Mouse (Mus musculus): Measurements from ENCODE around the gene Htt. TPM values are rescaled to one million over a fixed set of nuclear protein-coding genes. Genes with fewer than 3 reads are reported as not detected.

The Htt gene
- polyA plus RNA-seq, 1 experiment from 2014 or later, result 10.1 TPM

DNA sequence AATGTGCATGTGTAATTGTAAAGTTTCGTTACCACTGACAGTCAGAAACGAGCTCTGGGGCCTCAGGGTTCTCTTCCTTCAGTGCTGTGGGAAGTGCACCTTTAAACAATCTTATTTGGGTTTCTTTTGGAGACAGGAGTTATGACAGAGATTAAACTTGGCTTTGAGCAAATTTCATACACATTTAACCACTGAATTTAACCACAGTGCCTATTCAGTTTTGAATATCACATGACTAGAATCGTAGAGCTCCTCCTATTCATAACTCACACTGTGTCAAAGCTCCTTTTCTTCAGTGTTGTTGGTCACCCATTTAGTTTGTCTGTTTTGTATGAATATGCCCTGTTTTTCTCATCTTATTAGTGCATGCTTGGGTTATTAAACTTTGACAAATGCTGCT, 10.3 kb downstream of the Htt start:
- no peak for ATAC-seq (ENCODE audit: low read depth)
- Histone ChIP-seq H3K9me3 (ENCODE audit: control insufficient read depth, low read length) (no peaks in the 10 kb centered on the region), H3K27ac (ENCODE audit: low read length) (no peak overlapping the region), H3K4me2 (ENCODE audit: low read depth, low read length) (no peak overlapping the region), H3K36me3 (ENCODE audit: control insufficient read depth, insufficient read depth, low read length) (no peaks in the 10 kb centered on the region), H3K9ac (ENCODE audit: low read length) (no peak overlapping the region), H3K27me3 (ENCODE audit: control insufficient read depth, insufficient read depth, low read depth, low read length) (no peaks in the 10 kb centered on the region), H3K4me1 (replicated peaks; ENCODE audit: control insufficient read depth, insufficient read depth, low read length) (no peaks in the 10 kb centered on the region), H3K4me3 (ENCODE audit: low read length) (no peak overlapping the region)
- WGBS, result 82% methylated on average over 3 of the region's 3 CpGs

DNA sequence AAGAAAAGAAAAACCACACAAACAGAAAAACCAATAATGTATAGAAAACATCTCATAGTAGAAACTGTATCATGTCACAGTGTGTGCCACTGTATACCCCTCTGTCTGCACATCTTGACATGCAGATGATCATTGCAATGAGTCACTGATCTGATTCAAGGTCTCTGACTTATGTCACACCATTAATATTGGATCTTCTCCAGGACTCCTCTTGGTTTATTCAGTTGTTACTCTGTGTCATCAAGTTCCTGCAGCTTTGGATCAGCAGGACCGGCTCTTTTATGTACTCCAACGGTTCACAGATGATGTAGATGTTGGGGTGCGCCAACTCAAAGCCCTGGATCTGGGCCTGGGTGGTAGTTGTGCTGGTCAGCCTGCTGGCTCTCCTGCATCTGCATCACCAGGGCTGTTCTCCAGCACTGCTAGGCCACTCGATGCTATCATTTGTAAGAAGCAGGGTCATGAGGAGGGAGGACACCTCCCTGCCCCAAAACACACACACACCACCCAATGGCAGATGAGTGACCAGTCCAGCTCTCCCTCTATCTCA, 11.2 kb downstream of the Htt start:
- no peak overlapping the region for H3K9ac ChIP-seq (ENCODE audit: low read length)
- no peaks in the 10 kb centered on the region for H3K36me3 ChIP-seq (ENCODE audit: control insufficient read depth, insufficient read depth, low read length)
- H3K9me3 ChIP-seq (ENCODE audit: control insufficient read depth, low read length), result no peaks in the 10 kb centered on the region
- H3K27ac ChIP-seq (ENCODE audit: low read length), result no peak overlapping the region
- no peaks in the 10 kb centered on the region for H3K27me3 ChIP-seq (ENCODE audit: control insufficient read depth, insufficient read depth, low read depth, low read length)
- H3K4me2 ChIP-seq (ENCODE audit: low read depth, low read length), result no peak overlapping the region
- WGBS, result 92% methylated on average over 4 of the region's 4 CpGs
- H3K4me1 ChIP-seq (replicated peaks; ENCODE audit: control insufficient read depth, insufficient read depth, low read length), result no peaks in the 10 kb centered on the region
- no peak for ATAC-seq (ENCODE audit: low read depth)
- no peak overlapping the region for H3K4me3 ChIP-seq (ENCODE audit: low read length)

DNA sequence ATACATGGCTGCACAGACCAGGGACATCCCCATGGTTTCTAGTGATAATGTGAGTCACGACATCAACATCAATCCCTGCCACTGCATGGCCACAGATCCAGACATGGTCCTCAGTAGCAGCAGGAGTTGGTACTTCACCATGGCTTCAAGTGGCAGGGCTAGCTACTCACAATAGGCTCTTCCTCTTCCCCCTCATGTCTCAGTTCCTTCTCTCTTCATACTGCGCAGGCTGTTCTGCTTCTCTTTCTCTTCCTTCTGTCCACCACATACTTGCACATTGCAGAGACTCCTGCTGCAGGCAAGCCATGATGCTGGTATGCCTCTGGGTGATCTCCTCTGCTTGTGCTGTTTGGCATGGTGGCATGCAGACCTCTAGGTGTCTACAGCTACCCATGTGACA, 11.9 kb downstream of the Htt start:
- Histone ChIP-seq H3K4me2 (ENCODE audit: low read depth, low read length) (no peak overlapping the region), H3K27me3 (ENCODE audit: control insufficient read depth, insufficient read depth, low read depth, low read length) (no peaks in the 10 kb centered on the region), H3K27ac (ENCODE audit: low read length) (no peak overlapping the region), H3K9ac (ENCODE audit: low read length) (no peak overlapping the region), H3K36me3 (ENCODE audit: control insufficient read depth, insufficient read depth, low read length) (no peaks in the 10 kb centered on the region), H3K4me1 (replicated peaks; ENCODE audit: control insufficient read depth, insufficient read depth, low read length) (no peaks in the 10 kb centered on the region), H3K4me3 (ENCODE audit: low read length) (no peak overlapping the region), H3K9me3 (ENCODE audit: control insufficient read depth, low read length) (no peaks in the 10 kb centered on the region)
- WGBS, result 92% methylated on average over 2 of the region's 2 CpGs
- no peak for ATAC-seq (ENCODE audit: low read depth)

DNA sequence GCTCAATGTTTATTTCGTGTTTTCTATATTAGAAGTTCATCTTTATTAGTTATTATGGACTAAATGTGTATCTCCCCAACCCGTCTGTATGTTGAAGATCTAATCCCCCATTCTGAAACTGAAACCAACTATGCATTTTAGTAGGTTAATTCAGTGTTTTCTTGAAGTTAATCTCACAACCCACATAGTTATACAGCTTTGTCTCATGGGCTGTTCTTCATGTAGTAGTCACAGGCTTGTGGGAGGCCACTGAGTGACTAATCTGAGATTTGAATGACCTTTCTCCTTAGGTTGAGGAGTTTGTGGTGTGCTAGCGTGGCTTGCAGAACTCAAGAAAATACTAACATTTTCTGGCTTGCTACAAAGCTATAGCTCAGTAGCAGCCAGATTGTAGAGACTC, 23.5 kb downstream of the Htt start:
- no peak overlapping the region for H3K4me2 ChIP-seq (ENCODE audit: low read depth, low read length)
- 94% methylated on average over 3 of the region's 3 CpGs for WGBS
- no peaks in the 10 kb centered on the region for H3K9me3 ChIP-seq (ENCODE audit: control insufficient read depth, low read length)
- no peak for ATAC-seq (ENCODE audit: low read depth)
- no peak overlapping the region for H3K4me3 ChIP-seq (ENCODE audit: low read length)
- H3K9ac ChIP-seq (ENCODE audit: low read length), result no peak overlapping the region
- no peaks in the 10 kb centered on the region for H3K4me1 ChIP-seq (replicated peaks; ENCODE audit: control insufficient read depth, insufficient read depth, low read length)
- no peak overlapping the region for H3K27ac ChIP-seq (ENCODE audit: low read length)
- peaks cover 5% of the 10 kb centered on the region for H3K36me3 ChIP-seq (ENCODE audit: control insufficient read depth, insufficient read depth, low read length)
- no peaks in the 10 kb centered on the region for H3K27me3 ChIP-seq (ENCODE audit: control insufficient read depth, insufficient read depth, low read depth, low read length)

DNA sequence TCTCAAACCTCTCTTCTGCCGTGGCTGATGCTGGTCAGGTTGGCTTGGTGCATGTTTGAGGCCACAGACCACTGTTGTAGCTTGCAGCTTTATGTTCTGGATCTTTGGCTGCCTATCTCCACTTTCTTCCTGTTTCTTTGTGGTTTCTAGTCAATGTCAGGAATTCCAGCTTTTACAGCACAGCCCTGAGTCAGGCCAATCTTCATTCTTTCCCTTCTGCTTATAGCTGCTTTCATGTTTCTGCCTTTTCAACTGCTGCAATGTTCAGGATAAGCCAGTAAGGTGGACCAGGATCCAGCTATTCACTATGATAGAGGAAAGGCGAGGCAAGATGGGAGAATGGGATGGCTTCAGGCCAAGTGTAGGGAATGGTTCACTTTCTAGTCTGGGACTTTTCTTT, 29.6 kb downstream of the Htt start:
- no peaks in the 10 kb centered on the region for H3K4me1 ChIP-seq (replicated peaks; ENCODE audit: control insufficient read depth, insufficient read depth, low read length)
- no peaks in the 10 kb centered on the region for H3K36me3 ChIP-seq (ENCODE audit: control insufficient read depth, insufficient read depth, low read length)
- H3K4me3 ChIP-seq (ENCODE audit: low read length), result no peak overlapping the region
- H3K27ac ChIP-seq (ENCODE audit: low read length), result no peak overlapping the region
- no peak for ATAC-seq (ENCODE audit: low read depth)
- H3K27me3 ChIP-seq (ENCODE audit: control insufficient read depth, insufficient read depth, low read depth, low read length), result no peaks in the 10 kb centered on the region
- no peak overlapping the region for H3K4me2 ChIP-seq (ENCODE audit: low read depth, low read length)
- no peak overlapping the region for H3K9ac ChIP-seq (ENCODE audit: low read length)
- H3K9me3 ChIP-seq (ENCODE audit: control insufficient read depth, low read length), result no peaks in the 10 kb centered on the region
- WGBS, result 81% methylated on average over 2 of the region's 2 CpGs

DNA sequence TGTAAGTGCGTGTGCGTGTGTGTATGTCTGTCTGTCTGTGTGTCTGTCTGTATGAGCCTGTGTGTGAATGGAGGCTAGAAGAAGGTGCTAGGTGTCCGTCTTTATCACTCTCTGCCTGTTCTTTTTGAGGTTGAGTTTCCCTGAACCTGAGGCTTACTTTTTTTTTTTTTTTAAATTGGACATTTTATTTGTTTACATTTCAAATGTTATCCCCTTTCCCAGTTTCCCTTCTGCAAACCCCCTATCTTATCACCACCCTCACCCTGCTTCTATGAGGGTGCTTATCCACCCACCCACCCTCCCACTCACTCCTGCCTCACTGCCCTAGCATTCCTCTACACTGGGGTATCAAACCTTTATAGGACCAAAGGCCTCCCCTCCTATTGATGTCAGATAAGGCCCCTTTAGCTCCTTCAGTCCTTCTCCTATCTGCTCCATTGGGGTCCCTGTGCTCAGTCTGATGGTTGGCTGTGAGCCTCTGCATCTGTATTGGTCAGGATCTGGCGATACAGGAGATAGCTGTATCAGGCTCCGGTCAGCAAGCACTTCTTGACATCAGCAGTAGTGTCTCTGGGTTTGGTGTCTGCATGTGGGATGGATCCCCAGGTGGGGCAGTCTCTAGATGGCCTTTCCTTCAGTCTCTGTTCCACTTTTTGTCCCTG, 38.9 kb downstream of the Htt start:
- WGBS, result 93% methylated on average over 5 of the region's 5 CpGs
- Histone ChIP-seq H3K27me3 (ENCODE audit: control insufficient read depth, insufficient read depth, low read depth, low read length) (no peaks in the 10 kb centered on the region), H3K4me3 (ENCODE audit: low read length) (no peak overlapping the region), H3K4me1 (replicated peaks; ENCODE audit: control insufficient read depth, insufficient read depth, low read length) (no peaks in the 10 kb centered on the region), H3K36me3 (ENCODE audit: control insufficient read depth, insufficient read depth, low read length) (peaks cover 23% of the 10 kb centered on the region), H3K9ac (ENCODE audit: low read length) (no peak overlapping the region), H3K9me3 (ENCODE audit: control insufficient read depth, low read length) (no peaks in the 10 kb centered on the region), H3K27ac (ENCODE audit: low read length) (no peak overlapping the region), H3K4me2 (ENCODE audit: low read depth, low read length) (no peak overlapping the region)
- no peak for ATAC-seq (ENCODE audit: low read depth)

GRCm38 (mm10) chr5:34806038-34806437, 44.5 kb downstream of the Htt start:
- Histone ChIP-seq H3K4me1 (replicated peaks; ENCODE audit: control insufficient read depth, insufficient read depth, low read length) (no peaks in the 10 kb centered on the region), H3K27ac (ENCODE audit: low read length) (no peak overlapping the region), H3K4me3 (ENCODE audit: low read length) (no peak overlapping the region), H3K9ac (ENCODE audit: low read length) (no peak overlapping the region), H3K4me2 (ENCODE audit: low read depth, low read length) (no peak overlapping the region), H3K27me3 (ENCODE audit: control insufficient read depth, insufficient read depth, low read depth, low read length) (no peaks in the 10 kb centered on the region), H3K36me3 (ENCODE audit: control insufficient read depth, insufficient read depth, low read length) (peaks cover 25% of the 10 kb centered on the region), H3K9me3 (ENCODE audit: control insufficient read depth, low read length) (no peaks in the 10 kb centered on the region)
- no peak for ATAC-seq (ENCODE audit: low read depth)
- WGBS, result 100% methylated on average over 1 of the region's 1 CpGs

- no peaks in the 10 kb centered on the region for H3K27me3 ChIP-seq (ENCODE audit: control insufficient read depth, insufficient read depth, low read depth, low read length)
- no peak overlapping the region for H3K4me3 ChIP-seq (ENCODE audit: low read length)
- peaks cover 14% of the 10 kb centered on the region for H3K36me3 ChIP-seq (ENCODE audit: control insufficient read depth, insufficient read depth, low read length)
- no peak overlapping the region for H3K27ac ChIP-seq (ENCODE audit: low read length)
- no peak for ATAC-seq (ENCODE audit: low read depth)
- H3K4me2 ChIP-seq (ENCODE audit: low read depth, low read length), result no peak overlapping the region
- no peaks in the 10 kb centered on the region for H3K4me1 ChIP-seq (replicated peaks; ENCODE audit: control insufficient read depth, insufficient read depth, low read length)
- 88% methylated on average over 3 of the region's 3 CpGs for WGBS
- H3K9me3 ChIP-seq (ENCODE audit: control insufficient read depth, low read length), result no peaks in the 10 kb centered on the region
- H3K9ac ChIP-seq (ENCODE audit: low read length), result no peak overlapping the region
These were observed 61.0 kb downstream of the Htt start for GRCm38 (mm10) chr5:34822431-34823149.

DNA sequence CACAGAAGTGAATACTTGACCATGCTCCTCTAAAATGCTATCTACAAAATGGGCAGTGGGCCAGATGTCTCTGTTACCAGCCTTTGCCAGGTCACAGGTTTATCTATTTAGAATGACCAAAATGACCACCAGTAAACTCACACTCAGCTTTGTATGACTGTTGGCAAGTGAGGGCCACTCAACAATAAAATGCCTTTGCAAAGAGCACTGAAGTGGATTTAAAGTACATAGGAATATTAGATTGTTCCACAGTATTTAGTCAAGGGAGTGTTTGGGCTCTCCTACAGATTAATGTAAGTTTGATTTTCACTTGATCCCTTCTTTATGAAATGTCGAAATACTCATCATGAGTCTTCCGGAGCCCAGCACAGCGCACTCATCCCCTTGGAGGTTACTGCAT, 92.5 kb downstream of the Htt start:
- Histone ChIP-seq H3K9ac (ENCODE audit: low read length) (no peak overlapping the region), H3K27ac (ENCODE audit: low read length) (no peak overlapping the region), H3K36me3 (ENCODE audit: control insufficient read depth, insufficient read depth, low read length) (peaks cover 16% of the 10 kb centered on the region), H3K9me3 (ENCODE audit: control insufficient read depth, low read length) (no peaks in the 10 kb centered on the region), H3K4me2 (ENCODE audit: low read depth, low read length) (no peak overlapping the region), H3K4me3 (ENCODE audit: low read length) (no peak overlapping the region), H3K27me3 (ENCODE audit: control insufficient read depth, insufficient read depth, low read depth, low read length) (no peaks in the 10 kb centered on the region), H3K4me1 (replicated peaks; ENCODE audit: control insufficient read depth, insufficient read depth, low read length) (no peaks in the 10 kb centered on the region; the same call in 1 of the 2 replicates)
- no peak for ATAC-seq (ENCODE audit: low read depth)
- WGBS, result 74% methylated on average over 3 of the region's 3 CpGs
